Mouse (Mus musculus) embryonic facial prominence, embryonic 11.5 days (tissue): ENCODE results near the gene Zfp503. TPM values are rescaled to one million over a fixed set of nuclear protein-coding genes. Genes with fewer than 3 reads are reported as not detected.

ENCODE experiments used
- ATAC-seq: fragments of 200-750 bp; cut with Nextera tagmentation; replicated peaks from 2 replicates; pipeline ENCODE4 v1.8.0; 2017; ENCODE audit warnings: low read depth; ENCODE audit not compliant: insufficient number of reproducible peaks, low FRiP score, low TSS enrichment
- DNase-seq: peaks from one replicate; pipeline ENCODE4 v3.0.0-alpha.2; 2015; ENCODE audit warnings: low spot score
- H3K27ac ChIP-seq: fragments of 300-500 bp; sonication (generic); replicated peaks from 2 replicates; pipeline ENCODE4 v1.5.1; 2014; ENCODE audit warnings: mild to moderate bottlenecking, low read depth, low read length, control low read depth
- H3K27me3 ChIP-seq: fragments of 300-500 bp; sonication (generic); 2 replicates; pipeline ENCODE4 v1.6.1; 2014; ENCODE audit warnings: mild to moderate bottlenecking, low read length, moderate library complexity, mixed read lengths; ENCODE audit not compliant: control insufficient read depth, insufficient read depth
- H3K36me3 ChIP-seq: fragments of 300-500 bp; sonication (generic); replicated peaks from 2 replicates; pipeline ENCODE4 v1.6.1; 2014; ENCODE audit warnings: low read depth, mild to moderate bottlenecking, low read length, moderate library complexity, mixed read lengths; ENCODE audit not compliant: control insufficient read depth, insufficient read depth
- H3K4me1 ChIP-seq: fragments of 300-500 bp; sonication (generic); 2 replicates; pipeline ENCODE4 v1.6.1; 2014; ENCODE audit warnings: low read length, mixed read lengths; ENCODE audit not compliant: control insufficient read depth, insufficient read depth
- H3K4me2 ChIP-seq: fragments of 300-500 bp; sonication (generic); 2 replicates; pipeline ENCODE4 v1.6.1; 2014; ENCODE audit warnings: low read depth, mild to moderate bottlenecking, control low read depth, low read length, moderate library complexity
- H3K4me3 ChIP-seq: fragments of 300-500 bp; sonication (generic); 2 replicates; pipeline ENCODE4 v1.5.1; 2014; ENCODE audit warnings: low read depth, low read length, control low read depth
- H3K9ac ChIP-seq: fragments of 300-500 bp; sonication (generic); replicated peaks from 2 replicates; pipeline ENCODE4 v1.6.1; 2014; ENCODE audit warnings: mild to moderate bottlenecking, control low read depth, low read length
- H3K9me3 ChIP-seq: fragments of 300-500 bp; sonication (generic); replicated peaks from 2 replicates; pipeline ENCODE4 v1.6.1; 2016; ENCODE audit warnings: mild to moderate bottlenecking, low read length, inconsistent platforms, mixed read lengths; ENCODE audit not compliant: control insufficient read depth
- WGBS: fragments of 180-500 bp; shearing (Covaris S2); extraction: QIAGEN DNeasy Blood & Tissue Kit; methylation state at CpG from one replicate; pipeline ENCODE4 v1.1.7; 2014; 5-methylcytosine and 5-hydroxymethylcytosine counted together
- microRNA-seq: library from miRNA; unstranded; fragments of <30 nt; microRNA quantifications from one replicate; pipeline ENCODE4, GENCODE M21; 2016; ENCODE audit warnings: borderline number of aligned reads
- polyA plus RNA-seq: library from polyadenylated mRNA; unstranded; fragments of >200 nt; fragmentation: Nextera tagmentation; extraction: Ambion mirVana; gene quantifications from 2 replicates; pipeline ENCODE4 v1.2.1, GENCODE M21; 2014

Zfp503 gene
- polyA plus RNA-seq, 1 experiment from 2014 or later, result 10.2 TPM

DNA sequence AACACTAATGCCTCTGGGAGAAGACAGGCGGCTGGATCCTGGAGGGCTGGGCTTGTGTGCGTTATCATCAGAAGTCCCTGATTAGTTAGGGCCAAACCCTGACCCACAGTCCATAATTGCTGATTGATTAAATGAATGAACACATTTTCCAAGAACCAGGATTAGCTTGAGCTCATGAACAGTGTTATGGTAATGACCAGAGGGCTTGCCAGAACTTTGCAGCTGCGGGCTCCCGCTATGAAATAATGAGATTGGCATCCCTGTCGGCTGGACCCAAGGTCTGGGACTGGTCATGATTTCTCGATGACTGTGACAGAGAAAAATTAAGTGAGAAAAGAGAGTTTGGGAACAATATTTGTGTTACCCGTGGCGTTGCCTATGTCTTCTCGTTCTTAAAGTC is 44.5 kb downstream of the Zfp503 start:
- Histone ChIP-seq H3K4me3 (no peak overlapping the region), H3K27me3 (no peaks in the 10 kb centered on the region), H3K9me3 (no peaks in the 10 kb centered on the region), H3K9ac (no peak overlapping the region), H3K27ac (no peak overlapping the region), H3K36me3 (no peaks in the 10 kb centered on the region), H3K4me2 (no peak overlapping the region), H3K4me1 (no peaks in the 10 kb centered on the region)
- DNase-seq, result no peak
- no peak for ATAC-seq
- 88% methylated on average over 9 of the region's 9 CpGs for WGBS

DNA sequence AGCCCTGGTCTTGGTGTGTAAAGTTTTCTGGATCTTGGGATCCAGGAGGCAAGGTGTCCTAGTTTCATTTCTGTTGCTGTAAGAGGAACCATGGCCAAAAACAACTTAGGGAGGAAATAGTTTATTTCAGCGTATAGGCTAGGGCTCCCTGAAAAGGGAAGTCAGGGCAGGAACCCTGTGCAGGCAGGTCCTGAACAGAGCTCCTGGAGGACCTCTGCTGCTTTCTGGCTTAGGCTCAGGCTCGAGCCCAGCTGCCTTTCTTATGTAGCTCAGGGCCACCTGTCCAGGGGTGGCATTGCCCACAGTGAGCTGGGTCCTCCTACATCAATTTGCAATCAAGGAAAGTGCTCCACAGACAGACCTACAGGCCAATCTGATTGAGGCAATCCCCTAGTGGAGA is 47.8 kb downstream of the Zfp503 start:
- 75% methylated on average over 2 of the region's 2 CpGs for WGBS
- H3K4me3 ChIP-seq, result no peak overlapping the region
- ATAC-seq (no peak), DNase-seq (no peak)
- H3K27ac ChIP-seq, result no peak overlapping the region
- H3K36me3 ChIP-seq, result no peaks in the 10 kb centered on the region
- H3K27me3 ChIP-seq, result no peaks in the 10 kb centered on the region
- no peaks in the 10 kb centered on the region for H3K4me1 ChIP-seq
- H3K9me3 ChIP-seq, result no peaks in the 10 kb centered on the region
- no peak overlapping the region for H3K9ac ChIP-seq
- no peak overlapping the region for H3K4me2 ChIP-seq

DNA sequence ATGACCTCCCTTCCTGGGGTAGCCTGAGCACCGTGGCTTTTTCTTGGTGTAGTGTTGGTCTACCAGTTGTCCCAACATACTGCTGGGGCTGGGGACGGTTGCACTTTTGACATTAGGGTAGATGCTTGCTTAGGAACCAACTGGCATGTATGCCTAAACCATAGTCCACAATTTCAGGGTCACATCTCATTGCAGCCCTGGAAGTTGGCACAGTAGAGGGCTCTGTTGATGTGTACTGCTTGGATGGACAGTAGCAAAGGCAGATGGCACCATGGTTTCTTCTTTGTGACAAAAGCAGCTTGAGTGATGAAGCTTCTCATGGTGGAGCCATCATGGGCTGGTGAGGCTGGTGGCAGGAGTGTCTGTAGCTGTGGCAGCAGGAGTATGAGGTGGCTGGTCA is 52.3 kb downstream of the Zfp503 start:
- Histone ChIP-seq H3K36me3 (no peaks in the 10 kb centered on the region), H3K4me3 (no peak overlapping the region), H3K4me1 (no peaks in the 10 kb centered on the region), H3K27me3 (no peaks in the 10 kb centered on the region), H3K9ac (no peak overlapping the region), H3K9me3 (no peaks in the 10 kb centered on the region), H3K4me2 (no peak overlapping the region), H3K27ac (no peak overlapping the region)
- DNase-seq (no peak), ATAC-seq (no peak)
- 87% methylated on average over 2 of the region's 2 CpGs for WGBS

DNA sequence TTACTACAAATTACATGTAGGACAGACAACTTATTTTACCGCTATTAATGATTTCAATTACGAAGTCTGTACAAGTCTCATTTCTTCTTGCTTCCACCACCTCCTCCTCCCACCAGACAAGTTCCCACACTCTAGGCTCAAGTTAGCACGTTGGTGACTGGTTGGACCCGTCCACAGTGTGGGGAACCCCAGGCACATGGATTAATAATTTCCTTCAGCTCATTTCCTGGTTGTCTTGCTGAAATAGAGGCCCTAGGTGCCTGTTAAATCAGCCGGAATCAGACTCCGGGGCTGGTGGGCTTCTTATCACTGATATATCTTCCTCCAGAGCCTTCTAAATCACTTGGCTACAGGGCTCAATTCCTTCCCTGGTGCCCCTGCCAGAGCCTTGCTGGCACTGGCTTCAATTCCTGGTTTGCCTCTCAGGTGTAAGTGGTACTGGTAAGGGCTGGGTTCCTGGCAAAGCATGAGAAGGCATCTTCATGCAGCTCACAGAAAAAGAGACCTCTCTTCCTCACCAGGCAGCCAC is 53.2 kb downstream of the Zfp503 start:
- H3K9ac ChIP-seq, result no peak overlapping the region
- 82% methylated on average over 6 of the region's 6 CpGs for WGBS
- no peaks in the 10 kb centered on the region for H3K9me3 ChIP-seq
- no peak overlapping the region for H3K27ac ChIP-seq
- no peak overlapping the region for H3K4me2 ChIP-seq
- no peak for DNase-seq
- ATAC-seq, result no peak
- H3K4me1 ChIP-seq, result no peaks in the 10 kb centered on the region
- no peaks in the 10 kb centered on the region for H3K36me3 ChIP-seq
- H3K4me3 ChIP-seq, result no peak overlapping the region
- no peaks in the 10 kb centered on the region for H3K27me3 ChIP-seq

Small RNA genes lying within 50 kb of the gene (microRNA-seq; reads per million reads assigned to microRNA genes)
- gene Gm27532, result not detected

Other genes starting within 250 kb of the Zfp503 start
- 11.9 and 13.8 TPM in 2 replicates for gene Samd8, start 239.1 kb downstream of the Zfp503 start, polyA plus RNA-seq
- not detected in 2 replicates for gene Dusp13, start 238.4 kb downstream of the Zfp503 start, polyA plus RNA-seq
- 310 and 314 TPM in 2 replicates for gene Vdac2, start 164.4 kb downstream of the Zfp503 start, polyA plus RNA-seq
- 15.5 and 17.6 TPM in 2 replicates for gene Comtd1, start 140.6 kb downstream of the Zfp503 start, polyA plus RNA-seq
- gene Lrmda, start 30.1 kb upstream of the Zfp503 start, polyA plus RNA-seq, result 0.22 TPM in 1 of 2 replicates, not detected in the other